Mouse (Mus musculus): ENCODE results near the gene Sumo1. TPM values are rescaled to one million over a fixed set of nuclear protein-coding genes. Genes with fewer than 3 reads are reported as not detected.

The Sumo1 gene
- total and polyA plus RNA-seq, 3 experiments, result 122 to 505 (median 296) TPM

DNA sequence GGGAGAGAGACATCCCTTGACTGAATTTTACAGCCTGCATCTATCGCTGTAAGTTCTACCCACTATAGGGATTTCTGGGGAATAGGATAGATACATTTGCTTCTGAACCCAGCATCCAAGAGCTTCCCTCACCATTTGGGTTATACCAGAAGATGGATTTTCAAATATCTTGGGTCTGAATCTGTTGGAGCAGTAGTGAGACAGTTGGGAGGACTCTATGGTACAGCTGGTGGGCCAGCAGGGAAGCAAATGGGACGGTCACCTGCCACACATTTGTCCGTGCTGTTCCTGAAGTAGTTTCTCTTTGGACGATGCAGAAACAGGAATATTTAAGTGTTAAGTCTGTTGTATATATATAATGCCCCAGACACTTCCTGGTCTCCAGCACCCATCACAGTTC is 103.1 kb downstream of the Sumo1 start:
- no peaks in the 10 kb centered on the region for H3K36me3 ChIP-seq (replicated peaks in 1 of 2; ENCODE audit: control insufficient read depth in 1 of 2, insufficient read depth in 1 of 2, low read length in 1 of 2)
- dilution Hi-C loops (cut with MboI; ENCODE audit: extremely low pct_ligation_motif_present, extremely low pct_unique_long_range_greater_than_20kb, low sequenced_read_pairs) (no loop called here), in situ Hi-C loops (cut with MboI; ENCODE audit: low pct_ligation_motif_present, low pct_unique_long_range_greater_than_20kb, low sequenced_read_pairs) (loop anchor here (5.0 kb wide), 1 partner anchor 40 kb away; no protein-coding TSS in a partner anchor)
- H3K79me2 ChIP-seq (replicated peaks; ENCODE audit: control insufficient read depth, extremely low read depth, insufficient read depth, poor library complexity, severe bottlenecking), result no peaks in the 10 kb centered on the region
- H3K9ac ChIP-seq (ENCODE audit: insufficient read depth, low read depth), result no peak overlapping the region
- H3K27me3 ChIP-seq (replicated peaks), result no peaks in the 10 kb centered on the region
- no peak overlapping the region for H3K27ac ChIP-seq (ENCODE audit: insufficient read depth, low read depth)
- peaks cover 11 to 43% of the 10 kb centered on the region in 2 experiments for H3K4me1 ChIP-seq (ENCODE audit: control insufficient read depth in 1 of 2, insufficient read depth in 2 of 2)
- no peak overlapping the region for H3K4me3 ChIP-seq (replicated peaks in 1 of 3; ENCODE audit: low read depth in 2 of 3, low read length in 2 of 3, poor library complexity in 1 of 3)
- no peak overlapping the region for H3K4me2 ChIP-seq (ENCODE audit: insufficient read depth, low read depth, poor library complexity, severe bottlenecking)
- peaks cover 6% of the 10 kb centered on the region for H3K9me3 ChIP-seq (replicated peaks; ENCODE audit: low read length)
- no peak for DNase-seq (ENCODE audit: extremely low read depth)
- TF ChIP-seq MYC (IDR thresholded peaks at IDR 0.05; ENCODE audit: low read depth, low read length) (no peak), CTCF (conservative IDR thresholded peaks at IDR 0.05 in 1 of 2, IDR thresholded peaks at IDR 0.05 in 1 of 2; ENCODE audit: low read depth in 2 of 2, low read length in 2 of 2) (no peak), ZKSCAN1 (IDR thresholded peaks at IDR 0.05; ENCODE audit: borderline replicate concordance, low read depth, low read length) (no peak), SIN3A (IDR thresholded peaks at IDR 0.05; ENCODE audit: low read length) (no peak), USF1 (IDR thresholded peaks at IDR 0.05; ENCODE audit: low read depth, low read length) (no peak), E2F4 (IDR thresholded peaks at IDR 0.05; ENCODE audit: insufficient replicate concordance, low read depth, low read length) (no peak), MEF2A (IDR thresholded peaks at IDR 0.05; ENCODE audit: borderline replicate concordance, low read depth, low read length) (no peak), JUND (conservative IDR thresholded peaks at IDR 0.05; ENCODE audit: low read depth, low read length) (no peak), JUN (IDR thresholded peaks at IDR 0.05; ENCODE audit: insufficient read depth, low read depth, low read length) (no peak), SMC3 (IDR thresholded peaks at IDR 0.05; ENCODE audit: low read depth, low read length) (no peak), PAX5 (IDR thresholded peaks at IDR 0.05; ENCODE audit: low read length) (no peak), CHD1 (IDR thresholded peaks at IDR 0.05; ENCODE audit: low read depth, low read length) (no peak), HCFC1 (IDR thresholded peaks at IDR 0.05; ENCODE audit: low read depth, low read length) (no peak), CHD2 (IDR thresholded peaks at IDR 0.05; ENCODE audit: low read length) (no peak), POLR2AphosphoS2 (IDR thresholded peaks at IDR 0.05; ENCODE audit: low read depth, low read length) (no peak), MAFK (IDR thresholded peaks at IDR 0.05; ENCODE audit: insufficient replicate concordance, low read length) (no peak), NRF1 (IDR thresholded peaks at IDR 0.05; ENCODE audit: low read depth, low read length) (no peak), UBTF (IDR thresholded peaks at IDR 0.05; ENCODE audit: low read depth, low read length) (no peak), ZC3H11A (IDR thresholded peaks at IDR 0.05; ENCODE audit: low read depth, low read length) (no peak), MXI1 (IDR thresholded peaks at IDR 0.05; ENCODE audit: low read depth, low read length) (no peak)

- Histone ChIP-seq H3K36me3 (replicated peaks in 1 of 2; ENCODE audit: control insufficient read depth in 1 of 2, insufficient read depth in 1 of 2, low read length in 1 of 2) (no peaks in the 10 kb centered on the region), H3K4me3 (replicated peaks in 1 of 3; ENCODE audit: low read depth in 2 of 3, low read length in 2 of 3, poor library complexity in 1 of 3) (no peak overlapping the region), H3K27ac (ENCODE audit: insufficient read depth, low read depth) (no peak overlapping the region), H3K9me3 (replicated peaks; ENCODE audit: low read length) (peaks cover 6% of the 10 kb centered on the region), H3K27me3 (replicated peaks) (no peaks in the 10 kb centered on the region), H3K4me2 (ENCODE audit: insufficient read depth, low read depth, poor library complexity, severe bottlenecking) (no peak overlapping the region), H3K79me2 (replicated peaks; ENCODE audit: control insufficient read depth, extremely low read depth, insufficient read depth, poor library complexity, severe bottlenecking) (no peaks in the 10 kb centered on the region), H3K4me1 (ENCODE audit: control insufficient read depth in 1 of 2, insufficient read depth in 2 of 2) (peaks cover 11 to 43% of the 10 kb centered on the region in 2 experiments), H3K9ac (ENCODE audit: insufficient read depth, low read depth) (no peak overlapping the region)
- dilution Hi-C loops (cut with MboI; ENCODE audit: extremely low pct_ligation_motif_present, extremely low pct_unique_long_range_greater_than_20kb, low sequenced_read_pairs) (no loop called here), in situ Hi-C loops (cut with MboI; ENCODE audit: low pct_ligation_motif_present, low pct_unique_long_range_greater_than_20kb, low sequenced_read_pairs) (loop anchor here (5.0 kb wide), 1 partner anchor 40 kb away; no protein-coding TSS in a partner anchor)
- TF ChIP-seq KAT2A (IDR thresholded peaks at IDR 0.05; ENCODE audit: insufficient replicate concordance, low read length) (no peak), NELFE (IDR thresholded peaks at IDR 0.05; ENCODE audit: low read depth, low read length) (no peak), MYC (IDR thresholded peaks at IDR 0.05; ENCODE audit: low read depth, low read length) (no peak), SIN3A (IDR thresholded peaks at IDR 0.05; ENCODE audit: low read length) (no peak), UBTF (IDR thresholded peaks at IDR 0.05; ENCODE audit: low read depth, low read length) (no peak)
- no peak for DNase-seq (ENCODE audit: extremely low read depth)
These were observed 103.7 kb downstream of the Sumo1 start for GRCm38 (mm10) chr1:59566926-59567325.
